Mouse (Mus musculus): ENCODE measurements around the gene Dppa2. TPM values are rescaled to one million over a fixed set of nuclear protein-coding genes. Genes with fewer than 3 reads are reported as not detected.

Dppa2 gene
- polyA plus RNA-seq, 1 experiment, result 0.02 TPM

DNA sequence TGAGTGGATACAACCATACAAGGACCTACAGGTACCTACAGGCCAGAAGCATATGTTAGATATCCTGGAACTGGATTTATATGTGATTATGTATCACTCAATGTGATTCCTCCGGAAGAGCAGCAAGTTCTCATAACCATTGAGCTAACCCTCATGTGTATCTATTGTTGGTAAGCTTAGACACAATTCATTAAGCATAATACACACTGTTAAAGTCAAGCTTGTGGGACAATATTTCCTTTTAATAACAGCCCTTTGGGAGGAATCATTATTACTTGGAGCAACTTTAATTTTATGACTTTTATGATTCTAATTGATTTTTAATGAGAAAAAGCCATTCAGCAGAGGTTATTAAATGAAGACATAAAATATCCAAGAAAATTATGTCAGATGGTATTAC lies 43.5 kb downstream of the Dppa2 start:
- TF ChIP-seq CEBPB (IDR thresholded peaks at IDR 0.05; ENCODE audit: low read depth), result no peak
- TF ChIP-seq MAX (IDR thresholded peaks at IDR 0.05), result no peak
- TF ChIP-seq MYOD1 (IDR thresholded peaks at IDR 0.05; ENCODE audit: control insufficient read depth, insufficient read length, low read depth), result no peak
- no peak for TF ChIP-seq FOSL1 (IDR thresholded peaks at IDR 0.05; ENCODE audit: insufficient read depth, low read length, poor library complexity, severe bottlenecking)
- TF ChIP-seq MYOG (IDR thresholded peaks at IDR 0.05; ENCODE audit: control insufficient read depth, extremely low read depth, insufficient read length), result no peak
- no peak for TF ChIP-seq USF1 (IDR thresholded peaks at IDR 0.05; ENCODE audit: low read depth)
- no peaks in the 10 kb centered on the region for H3K27me3 ChIP-seq (ENCODE audit: control insufficient read depth, insufficient read depth, insufficient read length)
- no peaks in the 10 kb centered on the region for H3K36me3 ChIP-seq (ENCODE audit: control insufficient read depth, insufficient read depth)
- H3K79me3 ChIP-seq (ENCODE audit: low read depth), result no peaks in the 10 kb centered on the region
- no peak overlapping the region for H3K4me3 ChIP-seq (ENCODE audit: insufficient read depth, poor library complexity, severe bottlenecking)
- no peaks in the 10 kb centered on the region for H3K79me2 ChIP-seq (ENCODE audit: control insufficient read depth, insufficient read depth)
- H3ac ChIP-seq (ENCODE audit: control insufficient read depth, insufficient read length, low read depth), result no peak overlapping the region

- no peaks in the 10 kb centered on the region for H3K79me3 ChIP-seq (ENCODE audit: low read depth)
- H3ac ChIP-seq (ENCODE audit: control insufficient read depth, insufficient read length, low read depth), result no peak overlapping the region
- H3K79me2 ChIP-seq (ENCODE audit: control insufficient read depth, insufficient read depth), result no peaks in the 10 kb centered on the region
- TF ChIP-seq CTCF (IDR thresholded peaks at IDR 0.05; ENCODE audit: control insufficient read depth, insufficient read depth, insufficient read length) (no peak), MYOG (IDR thresholded peaks at IDR 0.05; ENCODE audit: control insufficient read depth, extremely low read depth, insufficient read length) (no peak), USF1 (IDR thresholded peaks at IDR 0.05; ENCODE audit: low read depth) (no peak), FOSL1 (IDR thresholded peaks at IDR 0.05; ENCODE audit: insufficient read depth, low read length, poor library complexity, severe bottlenecking) (no peak), MYOD1 (IDR thresholded peaks at IDR 0.05; ENCODE audit: control insufficient read depth, insufficient read length, low read depth) (no peak), MAX (IDR thresholded peaks at IDR 0.05) (no peak), CEBPB (IDR thresholded peaks at IDR 0.05; ENCODE audit: low read depth) (no peak)
- H3K36me3 ChIP-seq (ENCODE audit: control insufficient read depth, insufficient read depth), result no peaks in the 10 kb centered on the region
- no peak overlapping the region for H3K4me3 ChIP-seq (ENCODE audit: insufficient read depth, poor library complexity, severe bottlenecking)
- H3K27me3 ChIP-seq (ENCODE audit: control insufficient read depth, insufficient read depth, insufficient read length), result no peaks in the 10 kb centered on the region
These were observed 52.0 kb downstream of the Dppa2 start for GRCm38 (mm10) chr16:48355716-48356115.

DNA sequence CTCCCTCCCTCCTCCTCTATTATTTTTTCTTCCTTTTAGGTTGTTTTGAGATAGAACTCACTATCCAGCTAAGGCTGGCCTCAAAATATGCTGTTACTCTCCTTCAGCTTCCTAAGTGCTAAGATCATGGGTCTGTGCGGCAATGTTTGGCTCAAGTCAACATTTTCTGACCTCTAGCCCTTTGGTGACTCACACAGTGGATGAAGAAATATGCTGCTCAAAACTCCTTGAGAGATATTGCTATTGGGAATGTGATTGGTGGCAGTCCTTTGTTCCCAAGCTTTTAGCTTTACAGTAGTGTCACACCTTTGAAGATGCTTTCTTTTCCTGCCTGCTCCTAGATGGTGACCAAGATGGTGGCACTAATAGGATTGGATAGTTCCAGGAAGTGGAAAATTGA lies 52.7 kb downstream of the Dppa2 start:
- TF ChIP-seq FOSL1 (IDR thresholded peaks at IDR 0.05; ENCODE audit: insufficient read depth, low read length, poor library complexity, severe bottlenecking), result no peak
- no peak for TF ChIP-seq MAX (IDR thresholded peaks at IDR 0.05)
- TF ChIP-seq CEBPB (IDR thresholded peaks at IDR 0.05; ENCODE audit: low read depth), result no peak
- no peak for TF ChIP-seq CTCF (IDR thresholded peaks at IDR 0.05; ENCODE audit: control insufficient read depth, insufficient read depth, insufficient read length)
- TF ChIP-seq MYOG (IDR thresholded peaks at IDR 0.05; ENCODE audit: control insufficient read depth, extremely low read depth, insufficient read length), result no peak
- no peak for TF ChIP-seq MYOD1 (IDR thresholded peaks at IDR 0.05; ENCODE audit: control insufficient read depth, insufficient read length, low read depth)
- no peak for TF ChIP-seq USF1 (IDR thresholded peaks at IDR 0.05; ENCODE audit: low read depth)
- H3K27me3 ChIP-seq (ENCODE audit: control insufficient read depth, insufficient read depth, insufficient read length), result no peaks in the 10 kb centered on the region
- no peak overlapping the region for H3ac ChIP-seq (ENCODE audit: control insufficient read depth, insufficient read length, low read depth)
- no peak overlapping the region for H3K4me3 ChIP-seq (ENCODE audit: insufficient read depth, poor library complexity, severe bottlenecking)
- H3K79me3 ChIP-seq (ENCODE audit: low read depth), result no peaks in the 10 kb centered on the region
- H3K36me3 ChIP-seq (ENCODE audit: control insufficient read depth, insufficient read depth), result no peaks in the 10 kb centered on the region
- H3K79me2 ChIP-seq (ENCODE audit: control insufficient read depth, insufficient read depth), result no peaks in the 10 kb centered on the region

- Histone ChIP-seq H3K4me3 (ENCODE audit: insufficient read depth, poor library complexity, severe bottlenecking) (no peak overlapping the region), H3ac (ENCODE audit: control insufficient read depth, insufficient read length, low read depth) (no peak overlapping the region), H3K79me3 (ENCODE audit: low read depth) (no peaks in the 10 kb centered on the region), H3K36me3 (ENCODE audit: control insufficient read depth, insufficient read depth) (no peaks in the 10 kb centered on the region), H3K79me2 (ENCODE audit: control insufficient read depth, insufficient read depth) (no peaks in the 10 kb centered on the region), H3K27me3 (ENCODE audit: control insufficient read depth, insufficient read depth, insufficient read length) (no peaks in the 10 kb centered on the region)
- TF ChIP-seq MAX (IDR thresholded peaks at IDR 0.05), result no peak
- TF ChIP-seq MYOG (IDR thresholded peaks at IDR 0.05; ENCODE audit: control insufficient read depth, extremely low read depth, insufficient read length), result no peak
These were observed 57.2 kb downstream of the Dppa2 start for GRCm38 (mm10) chr16:48360887-48361286.

GRCm38 (mm10) chr16:48366801-48367200 lies 63.1 kb downstream of the Dppa2 start:
- H3K79me3 ChIP-seq (ENCODE audit: low read depth), result no peaks in the 10 kb centered on the region

GRCm38 (mm10) chr16:48368096-48368495 lies 64.4 kb downstream of the Dppa2 start:
- no peaks in the 10 kb centered on the region for H3K27me3 ChIP-seq (ENCODE audit: control insufficient read depth, insufficient read depth, insufficient read length)
- H3K4me3 ChIP-seq (ENCODE audit: insufficient read depth, poor library complexity, severe bottlenecking), result no peak overlapping the region
- no peaks in the 10 kb centered on the region for H3K79me2 ChIP-seq (ENCODE audit: control insufficient read depth, insufficient read depth)
- H3ac ChIP-seq (ENCODE audit: control insufficient read depth, insufficient read length, low read depth), result no peak overlapping the region
- H3K79me3 ChIP-seq (ENCODE audit: low read depth), result no peaks in the 10 kb centered on the region
- no peak for TF ChIP-seq USF1 (IDR thresholded peaks at IDR 0.05; ENCODE audit: low read depth)
- peak; percentile 41 for TF ChIP-seq MAX (IDR thresholded peaks at IDR 0.05)
- no peaks in the 10 kb centered on the region for H3K36me3 ChIP-seq (ENCODE audit: control insufficient read depth, insufficient read depth)

More at GRCm38 (mm10) chr16:48366801-48367200, 63.1 kb downstream of the Dppa2 start:
- TF ChIP-seq FOSL1 (IDR thresholded peaks at IDR 0.05; ENCODE audit: insufficient read depth, low read length, poor library complexity, severe bottlenecking) (no peak), MYOG (IDR thresholded peaks at IDR 0.05; ENCODE audit: control insufficient read depth, extremely low read depth, insufficient read length) (no peak), CTCF (IDR thresholded peaks at IDR 0.05; ENCODE audit: control insufficient read depth, insufficient read depth, insufficient read length) (no peak), USF1 (IDR thresholded peaks at IDR 0.05; ENCODE audit: low read depth) (no peak), MAX (IDR thresholded peaks at IDR 0.05) (no peak), CEBPB (IDR thresholded peaks at IDR 0.05; ENCODE audit: low read depth) (no peak), MYOD1 (IDR thresholded peaks at IDR 0.05; ENCODE audit: control insufficient read depth, insufficient read length, low read depth) (no peak)
- Histone ChIP-seq H3ac (ENCODE audit: control insufficient read depth, insufficient read length, low read depth) (no peak overlapping the region), H3K79me2 (ENCODE audit: control insufficient read depth, insufficient read depth) (no peaks in the 10 kb centered on the region), H3K4me3 (ENCODE audit: insufficient read depth, poor library complexity, severe bottlenecking) (no peak overlapping the region), H3K36me3 (ENCODE audit: control insufficient read depth, insufficient read depth) (no peaks in the 10 kb centered on the region), H3K27me3 (ENCODE audit: control insufficient read depth, insufficient read depth, insufficient read length) (no peaks in the 10 kb centered on the region)

Other genes starting within 250 kb of the Dppa2 start
- 0.34 TPM for gene Dppa4, start 20.2 kb upstream of the Dppa2 start, polyA plus RNA-seq (2012; fragmentation: generic; extraction: Trizol)
- gene Gm5485, start 108.5 kb downstream of the Dppa2 start, polyA plus RNA-seq (2012; fragmentation: generic; extraction: Trizol), result not detected
- not detected for gene Morc1, start 127.3 kb downstream of the Dppa2 start, polyA plus RNA-seq (2012; fragmentation: generic; extraction: Trizol)

Data from C2C12 (cell line).